8 mouse cellular contexts compared by ENCODE assay signal in the genomic region with DNA sequence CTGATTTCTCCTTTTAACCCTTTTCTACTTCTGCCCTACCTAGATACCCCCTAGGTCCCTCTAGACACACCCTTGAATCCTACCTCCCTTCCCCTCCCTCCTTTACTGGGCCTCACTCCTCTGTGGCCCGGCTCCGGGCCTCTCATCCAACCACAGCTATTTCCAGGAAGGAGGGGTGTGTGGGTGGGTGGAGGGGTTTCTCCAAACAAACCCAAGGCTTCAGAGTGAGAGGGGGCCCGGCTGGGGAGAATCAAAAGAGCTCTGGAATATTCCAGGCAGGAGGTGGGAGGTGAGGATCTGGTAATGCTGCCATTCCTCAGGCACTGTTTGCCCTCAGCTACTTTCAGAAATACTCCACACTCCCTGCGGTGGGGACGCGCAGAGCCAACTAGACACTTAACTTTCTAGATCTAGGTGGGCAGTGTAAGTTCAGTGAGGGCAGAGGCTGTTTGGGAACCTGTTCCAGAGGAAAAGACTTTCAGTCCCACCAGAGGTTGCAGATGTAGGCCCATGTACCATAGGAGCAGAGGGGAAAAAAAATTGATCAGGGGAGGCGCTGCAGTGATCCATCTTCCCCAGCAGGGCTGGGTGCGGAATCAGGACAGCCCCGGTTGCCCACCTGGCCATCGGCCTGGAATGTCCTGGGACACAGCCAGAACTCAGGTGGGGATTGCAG. TPM values are rescaled to one million over a fixed set of nuclear protein-coding genes. Genes with fewer than 3 reads are reported as not detected.
DNase-seq lines count a peak whose midpoint lies in the region; ATAC-seq lines count a peak whose summit lies in the region.

No protein-coding gene starts in this region.

- H3K9me3 ChIP-seq in forebrain, embryonic 10.5 days, result no peaks in the 10 kb centered on the region
- no peaks in the 10 kb centered on the region for H3K9me3 ChIP-seq in lung, embryonic 16.5 days (ENCODE audit: control insufficient read depth, low read length)

- peaks cover 71% of the 10 kb centered on the region for H3K27me3 ChIP-seq in forebrain, embryonic 10.5 days (ENCODE audit: poor library complexity, severe bottlenecking)
- H3K27me3 ChIP-seq in lung, embryonic 16.5 days (ENCODE audit: control insufficient read depth, insufficient read depth, low read depth, low read length), result no peaks in the 10 kb centered on the region

- peaks cover 91% of the 10 kb centered on the region for H3K4me1 ChIP-seq in forebrain, embryonic 10.5 days
- peaks cover 79% of the 10 kb centered on the region for H3K4me1 ChIP-seq in lung, embryonic 16.5 days (replicated peaks; ENCODE audit: control insufficient read depth, insufficient read depth, low read length)

- H3K9ac ChIP-seq in lung, embryonic 16.5 days (ENCODE audit: low read length), result peak overlapping the region; percentile 94

- peak overlapping the region; percentile 88 for H3K27ac ChIP-seq in forebrain, embryonic 10.5 days
- H3K27ac ChIP-seq in lung, embryonic 16.5 days (ENCODE audit: low read length), result peak overlapping the region; percentile 100

- peak overlapping the region; percentile 90 for H3K4me2 ChIP-seq in lung, embryonic 16.5 days (ENCODE audit: low read depth, low read length)

- 25% methylated on average over 10 of the region's 10 CpGs for WGBS in forebrain, embryonic 10.5 days
- WGBS in lung, embryonic 16.5 days, result 9% methylated on average over 10 of the region's 10 CpGs

- H3K36me3 ChIP-seq in forebrain, embryonic 10.5 days (replicated peaks), result peaks cover 26% of the 10 kb centered on the region
- 0 out of 2 replicates have a peak, but pooled peaks cover 2% of the 10 kb centered on the region for H3K36me3 ChIP-seq in lung, embryonic 16.5 days (ENCODE audit: control insufficient read depth, insufficient read depth, low read length)

- peak; percentile 26 for ATAC-seq in lung, embryonic 16.5 days (ENCODE audit: low read depth)

- peak; percentile 8 to 30 for DNase-seq in cerebellum, adult 18-20 months
- DNase-seq in cerebellum, postnatal 36 days, result no peak
- peak; percentile 78 for DNase-seq in 3T3-L1 (ENCODE audit: low read depth, low spot score)
- DNase-seq in forebrain, embryonic 10.5 days (ENCODE audit: extremely low spot score, low spot score), result no peak
- peak; percentile 39 for DNase-seq in induced T-regulatory cell, adult 2 months (ENCODE audit: low read depth)
- DNase-seq in c-Kit-positive CD71-positive TER-119-positive erythroid progenitor cells, embryonic 14.5 days (ENCODE audit: low spot score), result no peak
- DNase-seq in left cerebral cortex, adult 18-20 months (ENCODE audit: low spot score in 2 of 2), result no peak

- H3K4me3 ChIP-seq in forebrain, embryonic 10.5 days, result peak overlapping the region; percentile 62
- peak overlapping the region; percentile 66 for H3K4me3 ChIP-seq in lung, embryonic 16.5 days (ENCODE audit: low read length)

RNA-seq across cellular contexts. Expression of a gene that starts 0.9 kb away (rescaled TPM):
- 11.1 and 13.1 TPM in 2 replicates for polyA plus RNA-seq in forebrain, embryonic 10.5 days (2016; fragmentation: Nextera tagmentation; extraction: Ambion mirVana)
- polyA plus RNA-seq in lung, embryonic 16.5 days (2015; fragmentation: Nextera tagmentation; extraction: Ambion mirVana), result 68.5 and 72.8 TPM in 2 replicates
- 10 to 100 TPM; 16.0 to 21.8 TPM for total RNA-seq in left cerebral cortex, adult 18-20 months (2021)

RNA-seq across cellular contexts. Expression of a gene that starts 27.6 kb away (rescaled TPM):
- polyA plus RNA-seq in forebrain, embryonic 10.5 days (2016; fragmentation: Nextera tagmentation; extraction: Ambion mirVana), result 140 and 143 TPM in 2 replicates
- 122 and 123 TPM in 2 replicates for polyA plus RNA-seq in lung, embryonic 16.5 days (2015; fragmentation: Nextera tagmentation; extraction: Ambion mirVana)
- 100 to 1,000 TPM; 173 to 179 TPM for total RNA-seq in left cerebral cortex, adult 18-20 months (2021)

RNA-seq across cellular contexts. Expression of a gene that starts 34.9 kb away (rescaled TPM):
- polyA plus RNA-seq in forebrain, embryonic 10.5 days (2016; fragmentation: Nextera tagmentation; extraction: Ambion mirVana), result 10.8 and 12.7 TPM in 2 replicates
- 21.2 and 22.7 TPM in 2 replicates for polyA plus RNA-seq in lung, embryonic 16.5 days (2015; fragmentation: Nextera tagmentation; extraction: Ambion mirVana)
- total RNA-seq in left cerebral cortex, adult 18-20 months (2021), result 100 to 1,000 TPM; 153 to 163 TPM

RNA-seq across cellular contexts. Expression of a gene that starts 43.0 kb away (rescaled TPM):
- 0.14 and 0.17 TPM in 2 replicates for polyA plus RNA-seq in forebrain, embryonic 10.5 days (2016; fragmentation: Nextera tagmentation; extraction: Ambion mirVana)
- 25.8 and 34.5 TPM in 2 replicates for polyA plus RNA-seq in lung, embryonic 16.5 days (2015; fragmentation: Nextera tagmentation; extraction: Ambion mirVana)
- 10 to 100 TPM; 60.2 to 61.6 TPM for total RNA-seq in left cerebral cortex, adult 18-20 months (2021)

RNA-seq across cellular contexts. Expression of a gene that starts 49.2 kb away (rescaled TPM):
- 0.09 TPM in 1 of 2 replicates, not detected in the other for polyA plus RNA-seq in forebrain, embryonic 10.5 days (2016; fragmentation: Nextera tagmentation; extraction: Ambion mirVana)
- polyA plus RNA-seq in lung, embryonic 16.5 days (2015; fragmentation: Nextera tagmentation; extraction: Ambion mirVana), result 0.30 and 0.50 TPM in 2 replicates
- under 1 TPM in 1 of 2 experiments, not detected in 1; 0.30 TPM for total RNA-seq in left cerebral cortex, adult 18-20 months (2021)

Comparison
In these comparisons a context has a peak if more than half of its experiments do, and no peak if none do; other contexts are left out.
1. DNase-seq: peak in cerebellum, adult 18-20 months (2 of 2), 3T3-L1 (single experiment) and induced T-regulatory cell, adult 2 months (single experiment); none in cerebellum, postnatal 36 days (0 of 2), forebrain, embryonic 10.5 days (single experiment), c-Kit-positive CD71-positive TER-119-positive erythroid progenitor cells, embryonic 14.5 days (single experiment) and left cerebral cortex, adult 18-20 months (0 of 2).